8 mouse cellular contexts compared by ENCODE assay signal in the genomic region with DNA sequence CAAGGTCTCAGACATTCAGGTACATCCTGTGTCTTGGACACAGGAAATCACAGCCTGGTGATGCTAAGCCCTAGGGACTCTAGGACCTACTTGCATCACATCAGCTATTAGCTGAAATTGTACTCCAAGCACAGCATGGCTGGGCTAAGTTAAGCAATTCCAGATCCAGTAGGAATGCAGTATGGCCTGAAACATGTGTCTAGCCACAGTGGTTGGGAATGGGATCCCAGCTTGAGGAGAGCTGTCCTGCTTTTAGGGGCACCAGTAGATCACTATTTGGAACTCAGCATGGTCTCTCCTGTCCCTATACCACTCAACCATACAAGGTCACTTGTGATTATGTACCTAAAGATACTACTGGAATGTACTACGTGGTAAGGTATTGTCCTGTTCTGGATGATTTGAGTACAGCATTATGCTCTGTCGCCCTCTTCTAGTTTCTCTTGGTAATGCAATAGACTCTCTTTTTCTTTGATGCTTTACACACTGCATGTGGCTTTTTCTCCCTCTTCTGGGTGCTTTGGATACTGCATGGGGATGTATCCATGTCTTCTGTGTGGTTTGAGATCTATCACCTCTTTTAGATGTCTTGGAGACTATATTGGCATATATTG.
A peak's percentile ranks its signal among the peaks of the same experiment; 100 is the strongest.
DNase-seq lines count a peak whose midpoint lies in the region; TF ChIP-seq lines count a peak whose summit lies in the region.

No protein-coding gene starts in this region.

- no peak for TF ChIP-seq POLR2A in brain, embryonic 14.5 days (IDR thresholded peaks at IDR 0.05; ENCODE audit: borderline replicate concordance, extremely low read depth, insufficient read depth, insufficient read length, poor library complexity, severe bottlenecking)

- peak; percentile 6 to 31 for DNase-seq in kidney, adult 8-10 months
- no peak for DNase-seq in kidney, adult 11 months
- DNase-seq in brain, embryonic 14.5 days (ENCODE audit: low read depth): peak; percentile 86
- peak; percentile 27 to 71 for DNase-seq in frontal cortex, postnatal 36 days (ENCODE audit: low spot score in 2 of 2)
- DNase-seq in layer of hippocampus, adult 18-20 months (ENCODE audit: low spot score in 2 of 2): peak; percentile 17 to 85
- DNase-seq in neural tube, embryonic 10.5 days (ENCODE audit: extremely low spot score, low spot score): peak; percentile 15
- DNase-seq in thymus, adult 18-20 months: no peak
- DNase-seq in ovary, postnatal 10 days (ENCODE audit: low spot score): no peak

- TF ChIP-seq CTCF in brain, embryonic 14.5 days (IDR thresholded peaks at IDR 0.05; ENCODE audit: borderline replicate concordance, extremely low read depth, insufficient read depth, insufficient read length): peak; percentile 54; the same call in 1 of the 2 replicates

Comparison
In these comparisons a context has a peak if more than half of its experiments do, and no peak if none do; other contexts are left out.
1. DNase-seq: peak in kidney, adult 8-10 months (2 of 2), brain, embryonic 14.5 days (single experiment), frontal cortex, postnatal 36 days (2 of 2), layer of hippocampus, adult 18-20 months (2 of 2) and neural tube, embryonic 10.5 days (single experiment); none in kidney, adult 11 months (single experiment), thymus, adult 18-20 months (0 of 2) and ovary, postnatal 10 days (single experiment).